Mouse (Mus musculus) cerebellum, adult 2 months (tissue): ENCODE data around the gene Arid5b.

Source experiments
- CTCF ChIP-seq: fragments of 200-500 bp; IDR thresholded peaks from 2 replicates; pipeline ENCODE4 v1.5.1; 2011; ENCODE audit warnings: low read depth, mild to moderate bottlenecking, control low read depth, low read length, moderate library complexity, borderline replicate concordance; ENCODE audit not compliant: insufficient read depth
- POLR2A ChIP-seq: fragments of 200-500 bp; IDR thresholded peaks from 2 replicates; pipeline ENCODE4 v1.6.1; 2011; ENCODE audit warnings: low read length, control low read depth, borderline replicate concordance; ENCODE audit not compliant: insufficient read depth

DNA sequence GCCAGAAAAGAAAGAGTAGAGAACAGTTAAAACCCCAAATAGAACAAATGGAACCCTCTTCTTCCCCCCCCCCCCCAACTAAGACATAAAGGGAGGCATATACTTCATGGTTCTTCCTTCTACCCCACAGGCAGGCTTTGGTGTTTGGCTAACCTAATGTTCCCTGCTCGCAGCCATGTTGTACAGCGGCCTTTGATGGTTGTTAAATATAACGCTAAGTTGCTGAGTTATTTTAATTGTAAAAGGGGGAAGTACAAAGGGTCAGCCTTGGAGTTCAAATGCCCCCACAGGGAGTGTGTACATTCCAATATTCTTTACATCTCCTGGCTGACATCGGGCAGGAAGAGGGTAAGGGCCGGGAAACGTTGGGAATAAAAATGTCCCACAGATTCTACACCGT, 148.9 kb downstream of the Arid5b start:
- TF ChIP-seq POLR2A (no peak), CTCF (no peak)
